Mouse (Mus musculus) NIH3T3 (cell line): Measurements from ENCODE around the gene Tas2r126.
"Not testable (repeated sequence)": the region's sequence is repeated elsewhere in the genome, so short reads cannot be mapped to it uniquely, and the experiment has no call there.

Experiments used
- DNase-seq: peaks from one replicate; pipeline ENCODE4 v3.0.0-alpha.2; 2012; ENCODE audit warnings: low read depth

Gene Tas2r126

DNA sequence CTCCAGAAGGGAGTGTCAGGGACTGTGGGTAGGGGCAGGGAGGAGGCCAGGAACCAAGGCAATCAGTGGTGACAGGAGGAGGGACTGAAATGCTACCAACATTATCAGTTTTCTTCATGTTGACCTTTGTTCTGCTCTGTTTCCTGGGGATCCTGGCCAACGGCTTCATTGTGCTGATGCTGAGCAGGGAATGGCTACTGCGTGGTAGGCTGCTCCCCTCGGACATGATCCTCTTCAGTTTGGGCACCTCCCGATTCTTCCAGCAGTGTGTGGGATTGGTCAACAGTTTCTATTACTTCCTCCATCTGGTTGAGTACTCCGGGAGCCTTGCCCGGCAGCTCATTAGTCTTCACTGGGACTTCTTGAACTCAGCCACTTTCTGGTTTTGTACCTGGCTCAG is at the start of gene Tas2r126:
Tas2r126 (plus strand) TSS at position 90 of the 400 bp plus-strand sequence.
- DNase-seq, result peak; percentile 35

DNA sequence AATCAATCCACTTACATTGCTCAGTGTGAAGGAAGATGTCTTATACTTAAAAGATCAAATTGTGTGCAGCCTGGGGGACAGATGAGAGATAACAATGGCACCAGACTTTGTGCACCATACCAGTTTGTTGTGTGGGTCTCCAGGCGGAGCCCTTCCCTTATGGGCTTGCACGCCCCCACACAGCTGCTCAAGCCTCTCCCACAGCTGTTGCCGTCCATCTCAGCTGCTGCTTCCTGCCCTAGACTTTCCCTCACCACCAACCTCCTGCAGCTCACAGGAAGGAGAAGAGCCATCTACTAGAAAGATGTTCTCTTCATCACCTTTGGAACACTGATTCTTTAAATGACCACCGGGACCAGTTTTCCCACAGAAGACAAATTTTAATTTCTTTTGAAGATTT is 48.7 kb upstream of the Tas2r126 start:
- no peak for DNase-seq

DNA sequence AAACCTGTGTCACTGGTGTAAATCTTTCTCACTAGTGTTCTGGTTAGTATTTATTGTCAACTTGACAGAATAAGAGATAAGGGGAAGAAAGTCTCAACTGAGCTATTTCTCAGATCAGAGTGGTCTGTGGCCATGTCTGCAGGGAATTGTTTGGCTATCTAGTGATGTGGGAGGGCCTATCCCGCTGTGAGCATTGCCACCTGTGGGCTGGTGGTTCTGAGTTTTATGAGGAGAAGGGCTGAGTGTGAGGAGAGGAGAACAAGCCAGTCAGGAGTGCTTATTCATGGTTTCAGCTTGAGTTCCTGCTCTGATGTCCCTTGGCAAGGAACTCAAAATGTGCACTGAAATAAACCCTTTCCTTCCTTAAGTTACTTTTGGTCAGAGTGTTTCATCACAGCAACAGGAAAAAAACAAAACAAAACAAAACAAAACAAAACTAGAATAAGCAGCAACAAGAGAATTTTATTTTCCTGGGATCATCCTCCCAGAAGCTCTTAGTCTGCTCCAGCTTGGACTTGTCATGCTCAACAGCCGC is 42.5 kb upstream of the Tas2r126 start:
- no peak for DNase-seq

DNA sequence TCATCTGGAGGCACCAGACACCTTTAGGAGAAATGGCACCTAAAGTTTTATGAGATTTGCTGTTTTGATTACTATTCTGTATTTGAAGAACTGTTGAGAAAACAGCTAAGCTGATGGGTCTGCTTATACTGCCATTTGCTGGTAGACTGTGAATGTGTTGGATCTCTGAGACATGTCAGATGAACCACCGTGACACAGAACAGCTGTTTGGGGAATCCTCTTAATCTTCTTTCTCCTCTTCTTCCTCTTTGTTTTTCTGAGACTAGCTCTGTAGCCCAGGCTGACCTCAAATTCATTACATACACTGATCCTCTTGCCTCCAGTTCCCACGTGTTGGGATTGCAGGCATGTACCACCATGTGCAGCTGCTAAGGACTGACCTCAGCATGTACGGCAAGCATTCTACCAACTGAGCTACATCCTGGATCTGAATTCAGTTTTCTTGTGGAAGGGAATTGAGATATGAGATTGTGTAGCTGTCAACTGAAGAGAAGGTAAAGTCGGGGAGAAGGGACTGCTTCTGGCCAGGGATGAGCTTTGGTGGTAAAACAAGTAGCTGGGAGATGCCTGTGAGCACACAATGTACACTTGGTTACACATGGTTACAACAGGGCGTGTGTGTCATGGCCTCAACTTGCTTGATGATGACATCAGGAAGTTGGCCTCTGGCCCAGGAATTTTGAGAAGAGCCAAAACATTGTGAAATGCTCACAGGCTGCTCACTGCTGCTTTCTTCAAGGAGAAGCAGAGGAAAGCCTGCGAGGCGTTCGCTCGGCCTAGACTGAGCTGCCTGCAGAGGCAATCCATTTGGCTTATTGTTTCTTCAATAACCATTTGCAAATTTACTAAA is 38.1 kb upstream of the Tas2r126 start:
- peak; percentile 99 for DNase-seq

DNA sequence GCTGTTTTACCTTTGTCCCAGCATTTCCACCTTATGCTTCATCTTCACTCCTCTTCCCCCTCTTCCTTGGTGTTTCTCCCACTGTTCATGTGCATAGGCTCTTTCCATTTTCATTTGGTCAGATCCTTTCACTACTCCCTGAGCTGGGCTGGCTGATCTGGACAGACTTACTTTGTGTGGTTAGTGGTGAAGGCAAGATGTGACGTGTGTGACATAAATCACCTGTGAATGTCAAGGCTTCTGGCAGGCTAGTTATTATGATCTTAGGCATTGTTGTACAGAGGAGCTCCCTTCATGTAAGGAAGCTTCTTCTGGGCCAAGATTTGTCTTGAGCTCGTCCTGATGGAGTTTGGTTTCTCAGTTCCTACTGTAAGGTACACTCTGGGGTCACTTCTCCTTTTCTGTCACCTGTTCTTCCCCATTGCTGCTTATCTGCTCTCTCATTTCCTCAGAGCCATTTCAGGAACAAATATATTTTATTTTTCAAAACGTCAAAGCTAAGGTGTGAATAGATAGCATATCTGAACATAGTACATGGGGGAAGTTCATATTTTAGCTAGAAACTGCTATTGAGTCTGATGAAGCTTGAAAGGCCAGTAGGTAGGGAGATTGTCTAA is 37.2 kb upstream of the Tas2r126 start:
- peak; percentile 34 for DNase-seq

DNA sequence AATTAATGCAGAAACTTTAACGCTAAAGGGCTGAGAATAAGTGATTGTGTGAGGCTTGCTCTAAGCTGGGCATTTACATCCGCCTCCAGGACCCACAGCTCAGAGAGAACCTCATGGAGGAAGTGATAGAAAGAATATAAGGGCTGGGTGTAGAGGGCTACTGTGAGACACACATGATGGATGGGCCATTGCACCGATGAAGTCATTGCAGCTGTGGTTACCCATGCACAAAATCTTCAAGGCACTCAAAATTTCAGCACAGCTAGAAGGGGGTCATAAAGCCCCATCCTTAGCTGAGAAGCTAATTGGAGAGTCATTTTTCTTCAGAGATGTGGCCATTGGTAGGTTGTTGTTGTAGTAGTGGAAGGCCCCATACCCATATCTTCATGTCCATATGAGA is 36.0 kb upstream of the Tas2r126 start:
- DNase-seq, result no peak

DNA sequence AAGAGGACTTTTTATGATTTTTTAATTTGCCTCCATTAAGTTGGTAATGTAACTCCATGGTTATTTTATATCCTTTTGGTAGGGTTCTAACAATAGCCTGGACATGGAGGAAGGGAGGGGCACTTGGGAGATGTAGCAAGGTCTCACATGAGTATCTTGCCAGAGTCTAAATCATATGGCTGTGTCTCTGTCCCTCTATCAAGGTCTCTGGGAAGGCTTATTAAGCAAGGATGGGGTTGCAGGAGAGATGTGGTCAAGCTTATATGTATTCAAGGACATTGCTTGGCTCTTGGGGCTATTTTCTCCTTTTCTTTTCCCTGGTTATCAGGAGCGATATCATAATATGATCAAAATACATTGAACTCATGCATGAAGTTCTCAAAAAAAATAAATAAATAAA is 35.3 kb upstream of the Tas2r126 start:
- DNase-seq, result no peak

DNA sequence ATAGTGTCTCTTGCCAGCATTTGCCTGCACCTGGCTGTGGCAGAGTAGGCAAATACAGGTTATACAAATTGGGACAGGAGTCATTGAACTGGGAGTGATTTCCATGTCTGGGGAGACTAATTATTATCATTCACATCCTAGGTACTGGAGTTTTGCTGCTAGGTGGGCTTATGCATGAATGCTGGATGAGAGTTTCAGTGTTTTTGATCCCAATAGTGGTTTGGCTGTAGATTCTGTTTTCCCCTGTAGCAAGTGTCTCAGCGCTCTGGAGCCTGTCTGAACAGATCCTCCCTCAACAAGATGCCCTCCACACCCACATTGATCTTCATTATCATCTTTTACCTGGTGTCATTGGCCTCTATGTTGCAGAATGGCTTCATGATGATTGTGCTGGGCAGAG is 34.4 kb upstream of the Tas2r126 start, which contains the start of gene Tas2r143:
Tas2r143 (plus strand) TSS at position 301 of the 400 bp plus-strand sequence.
- DNase-seq, result no peak

DNA sequence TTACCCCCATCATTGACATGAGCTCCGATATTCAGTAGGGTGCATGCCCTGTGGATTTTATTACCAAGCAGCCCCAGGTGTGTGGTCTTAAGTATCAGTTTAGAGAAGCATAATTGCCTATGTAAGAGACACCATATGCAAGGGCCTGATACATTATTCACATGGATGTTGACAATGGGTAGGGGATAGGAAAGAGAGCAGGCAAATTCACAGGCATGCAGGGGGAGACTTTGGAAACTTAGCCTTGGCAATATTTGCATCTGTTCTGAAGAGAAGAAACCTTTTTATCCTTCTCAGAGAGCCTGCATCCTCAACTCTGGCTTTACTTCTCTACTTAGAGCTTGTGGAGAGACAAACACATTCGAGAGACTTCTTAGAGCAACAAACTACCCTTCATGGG is 29.2 kb upstream of the Tas2r126 start, which contains the start of gene Tas2r135:
Tas2r135 (plus strand) TSS at position 301 of the 400 bp plus-strand sequence.
- DNase-seq, result no peak

DNA sequence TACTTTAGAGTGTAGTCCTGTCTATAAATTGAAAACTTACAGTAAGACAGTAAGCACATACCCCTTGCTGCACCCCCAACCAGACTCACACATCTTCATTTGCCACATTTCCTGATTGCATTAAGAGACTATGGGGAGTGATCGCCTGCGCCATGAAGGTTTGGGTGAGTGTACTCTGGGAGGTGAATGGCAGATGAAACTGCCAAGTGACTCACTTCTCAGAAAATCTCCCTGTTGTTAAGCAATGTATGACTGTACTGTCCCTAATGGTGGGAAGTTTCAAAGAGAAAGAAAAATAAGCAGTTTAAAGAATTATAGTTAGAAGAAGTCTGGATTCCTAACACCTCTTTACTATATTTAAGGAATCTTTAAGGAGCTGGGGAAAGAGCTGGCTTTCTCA is 14.9 kb upstream of the Tas2r126 start:
- DNase-seq, result peak; percentile 87

DNA sequence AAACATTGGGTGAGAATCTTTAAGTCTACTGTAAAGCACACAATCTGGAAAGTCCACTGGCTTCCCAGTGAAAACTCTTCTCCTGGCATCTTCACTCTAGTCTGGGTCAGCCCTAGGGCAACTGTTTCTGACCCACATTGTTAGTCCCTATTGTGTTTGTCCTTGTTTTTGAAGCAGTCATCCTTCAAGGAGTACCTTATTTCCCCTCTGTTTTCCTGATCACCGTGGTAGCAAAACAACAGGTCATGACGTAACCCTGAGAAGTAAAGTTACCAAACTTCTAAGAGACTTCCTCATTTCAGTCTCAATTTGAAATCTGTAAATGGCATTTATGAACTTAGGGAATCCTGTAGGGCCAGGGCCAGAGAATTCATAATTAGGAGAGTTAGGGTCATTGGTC is 12.9 kb upstream of the Tas2r126 start:
- peak; percentile 55 for DNase-seq

DNA sequence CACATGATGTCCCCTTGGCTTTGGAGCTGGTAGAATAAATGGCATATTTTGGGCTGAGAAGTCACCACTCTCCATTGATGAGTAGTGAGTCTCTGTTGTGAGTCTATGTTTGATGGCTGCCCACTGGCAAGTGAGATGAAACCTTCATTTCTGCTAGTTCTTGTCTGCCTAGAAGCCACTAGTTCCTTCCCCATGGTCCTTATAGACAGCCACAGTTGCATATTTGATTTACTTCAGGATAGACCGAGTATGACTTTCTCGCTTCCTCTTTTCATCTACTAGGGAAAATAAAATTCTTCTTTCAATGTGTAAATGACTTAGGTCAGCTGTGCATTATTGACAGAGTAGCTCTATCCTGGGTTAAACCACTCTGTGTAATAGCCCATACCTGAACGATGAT is 9.9 kb upstream of the Tas2r126 start:
- DNase-seq, result no peak

DNA sequence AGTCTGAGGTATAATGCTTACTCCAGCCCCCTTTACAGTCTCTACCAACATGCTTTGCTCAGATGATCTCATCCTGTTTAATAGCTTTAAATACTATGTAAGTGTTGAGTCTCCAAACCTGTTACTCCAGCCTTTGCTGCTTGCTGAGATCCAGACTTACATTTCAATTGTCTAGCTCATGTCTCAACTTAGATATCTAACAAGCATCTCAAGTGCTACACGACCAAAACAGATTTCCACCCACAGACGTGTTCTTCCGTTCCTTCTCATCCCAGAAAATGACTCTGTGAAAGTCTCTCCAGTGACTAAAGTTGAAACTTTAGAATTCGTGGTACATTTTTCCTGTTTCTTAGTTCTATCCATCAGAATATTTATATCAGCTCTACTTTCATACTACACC is 8.0 kb upstream of the Tas2r126 start:
- no peak for DNase-seq

DNA sequence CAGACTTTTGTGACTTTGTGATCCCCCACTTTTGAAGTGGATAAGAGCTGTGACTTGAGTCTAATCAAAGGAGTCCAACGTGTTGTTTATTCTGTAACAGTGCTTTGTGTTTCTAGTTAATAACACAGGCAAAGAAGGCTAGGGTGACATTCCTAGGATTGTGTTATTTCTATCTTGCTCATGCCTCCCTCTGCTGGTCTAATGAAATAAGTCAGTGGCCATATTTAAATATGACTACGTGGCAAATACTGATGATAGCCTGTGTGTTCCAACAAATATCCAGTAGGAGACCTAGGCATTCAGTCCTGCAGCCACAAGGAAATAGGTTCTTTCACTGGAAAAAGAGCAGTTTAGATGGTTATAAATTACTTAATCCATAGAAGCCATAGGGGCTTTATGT is 781 bp upstream of the Tas2r126 start:
- peak; percentile 68 for DNase-seq

DNA sequence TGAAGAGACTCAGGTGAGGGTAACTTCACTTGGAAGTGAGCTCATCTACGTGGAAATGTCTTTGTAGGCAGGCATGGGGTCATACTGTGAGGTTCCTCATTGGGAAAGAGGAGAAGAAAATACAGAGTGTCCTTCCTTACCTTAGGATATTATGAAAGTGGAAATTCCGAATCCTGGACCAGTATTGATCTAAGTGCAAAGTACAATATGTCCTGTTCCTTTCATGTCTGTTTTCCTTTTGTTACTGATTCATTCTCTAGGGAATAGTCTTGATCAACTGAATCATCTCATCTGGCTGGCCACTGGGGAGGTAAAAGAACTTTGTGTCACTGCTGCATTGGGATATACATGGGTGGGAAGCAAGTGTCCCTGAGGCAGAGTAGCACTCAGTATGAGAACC is 1.2 kb downstream of the Tas2r126 start:
- DNase-seq, result no peak

DNA sequence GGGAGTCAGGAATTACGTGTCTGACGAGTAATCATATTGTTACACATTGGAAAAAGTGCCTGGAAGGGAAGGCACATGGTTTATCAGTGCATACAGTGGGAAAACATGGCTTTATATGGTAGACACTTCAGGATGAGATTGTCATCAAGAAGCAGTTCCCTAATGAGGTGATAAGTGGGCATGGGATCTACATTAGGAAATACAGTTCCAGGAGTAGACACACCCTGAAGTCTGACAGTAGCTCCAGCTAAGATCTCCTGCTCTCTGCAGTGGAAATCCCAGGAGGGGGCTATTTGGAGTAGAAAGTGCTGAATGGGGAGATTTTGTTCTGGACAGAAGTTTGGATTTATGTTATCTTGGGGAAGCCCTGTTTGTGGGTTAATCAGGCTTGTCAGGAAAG is 7.1 kb downstream of the Tas2r126 start:
- DNase-seq, result no peak

DNA sequence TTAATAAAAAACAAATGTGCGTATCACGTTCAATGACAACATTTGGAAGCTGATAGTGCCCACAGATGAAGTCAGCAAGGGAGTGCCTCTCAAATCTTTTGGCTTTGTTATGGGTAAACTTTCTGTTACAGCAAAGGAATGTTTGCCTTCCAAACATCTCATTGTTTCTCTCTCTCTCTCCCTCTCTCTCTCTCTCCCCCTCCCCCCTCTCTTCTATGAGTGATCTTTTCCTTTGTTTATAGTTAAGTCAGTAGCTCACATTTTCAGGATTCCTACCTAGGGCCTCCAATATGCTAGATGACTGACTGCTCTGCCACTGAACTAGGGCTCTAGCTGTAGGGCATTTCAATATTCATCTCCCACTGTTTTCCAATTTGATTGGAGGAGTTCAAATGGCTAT is 10.2 kb downstream of the Tas2r126 start:
- peak; percentile 36 for DNase-seq

DNA sequence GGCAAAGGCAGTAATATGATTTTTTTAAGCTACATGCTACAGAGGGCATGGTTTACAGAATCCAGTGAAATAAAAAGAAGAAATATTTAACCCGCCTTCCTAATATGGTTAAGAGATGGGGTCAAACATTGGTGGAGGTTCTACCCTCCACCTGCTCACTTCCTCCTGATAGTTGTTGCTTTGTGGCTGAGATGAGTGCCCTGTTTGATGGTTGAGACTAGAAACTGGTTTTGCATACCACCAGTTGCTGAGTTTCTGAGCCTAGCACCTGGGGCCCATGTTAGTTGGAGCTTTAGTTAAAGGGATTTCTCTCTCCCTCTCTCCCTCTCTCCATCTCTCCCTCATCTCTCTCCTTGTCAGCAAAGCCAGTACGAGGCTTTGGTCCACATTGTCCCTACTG is 13.0 kb downstream of the Tas2r126 start:
- no peak for DNase-seq

DNA sequence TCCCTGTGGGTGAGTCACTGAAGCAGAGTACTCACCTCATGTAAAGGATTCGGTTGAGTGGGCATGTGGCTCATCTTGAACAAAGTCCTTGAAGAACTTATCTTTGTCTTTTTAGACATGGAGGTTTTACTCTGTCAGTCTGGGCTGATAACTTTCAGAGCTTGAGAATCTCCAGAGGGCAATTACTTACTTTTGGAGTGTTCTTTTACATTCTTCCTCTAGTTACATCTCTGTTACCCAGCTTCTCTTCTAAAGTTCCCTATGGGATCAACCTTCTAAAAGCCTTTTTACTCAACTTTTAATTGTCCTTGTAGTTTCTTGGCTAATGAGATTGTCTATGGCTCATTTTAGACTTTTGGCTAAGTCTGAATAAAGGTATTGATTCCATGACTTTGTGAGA is 30.8 kb downstream of the Tas2r126 start, which contains the start of gene Olfr458:
Olfr458 (minus strand) TSS at position 101 of the 400 bp plus-strand sequence.
- no peak for DNase-seq

DNA sequence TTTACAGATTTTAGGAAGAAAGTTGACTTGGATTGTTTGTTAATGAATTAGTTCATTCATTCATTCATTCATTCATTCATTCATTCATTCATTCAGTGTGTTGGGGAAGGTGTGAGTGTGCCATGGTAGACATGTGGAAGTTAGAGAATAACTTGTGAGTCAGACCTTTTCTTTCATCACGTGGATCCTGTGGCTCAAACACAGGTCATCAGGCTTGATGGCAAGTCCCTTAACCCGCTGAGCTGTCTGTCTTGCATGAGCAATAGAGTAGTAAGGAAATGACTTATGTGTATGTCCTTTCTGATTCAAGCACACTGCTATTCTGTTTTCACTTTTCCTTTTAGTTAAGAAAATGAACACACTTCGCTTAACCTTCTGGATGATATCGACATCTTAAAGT is 36.2 kb downstream of the Tas2r126 start:
- peak; percentile 38 for DNase-seq

DNA sequence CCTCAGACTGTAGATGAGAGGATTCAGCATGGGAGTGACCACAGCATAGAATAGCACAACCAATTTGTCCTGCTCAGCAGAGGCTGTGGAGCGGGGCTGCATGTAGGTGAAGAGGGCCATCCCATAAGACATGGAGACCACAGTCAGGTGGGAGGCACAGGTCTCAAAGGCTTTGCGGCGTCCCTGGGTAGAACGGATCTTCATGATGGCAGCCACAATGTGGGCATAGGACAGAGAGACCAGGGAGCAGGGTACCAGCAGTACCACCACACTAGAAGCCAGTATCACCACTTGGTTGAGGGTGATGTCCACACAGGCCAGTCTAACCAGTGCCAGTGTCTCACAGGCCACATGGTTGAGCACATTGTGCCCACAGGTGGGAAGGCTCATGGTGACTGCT is 37.0 kb downstream of the Tas2r126 start:
- DNase-seq, result not testable (repeated sequence)

DNA sequence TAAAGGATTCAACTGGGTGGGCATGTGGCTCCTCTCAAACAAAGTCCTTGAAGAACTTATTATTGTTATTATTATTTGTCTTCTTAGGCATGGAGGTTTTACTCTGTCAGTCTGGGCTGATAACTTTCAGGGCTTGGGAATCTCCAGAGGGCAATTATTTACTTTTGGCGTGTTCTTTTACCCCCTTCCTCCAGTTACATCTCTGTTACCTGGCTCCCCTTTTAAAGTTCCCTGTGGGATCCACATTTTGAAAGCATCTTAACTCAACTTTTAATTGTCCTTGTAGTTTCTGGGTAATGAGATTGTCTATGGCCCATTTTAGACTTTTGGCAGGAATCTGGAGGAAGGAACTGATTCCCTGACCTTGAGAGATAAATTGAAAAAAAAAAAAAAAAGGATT is 41.9 kb downstream of the Tas2r126 start, which contains the start of gene Olfr457:
Olfr457 (minus strand) TSS at position 101 of the 400 bp plus-strand sequence.
- DNase-seq, result no peak

DNA sequence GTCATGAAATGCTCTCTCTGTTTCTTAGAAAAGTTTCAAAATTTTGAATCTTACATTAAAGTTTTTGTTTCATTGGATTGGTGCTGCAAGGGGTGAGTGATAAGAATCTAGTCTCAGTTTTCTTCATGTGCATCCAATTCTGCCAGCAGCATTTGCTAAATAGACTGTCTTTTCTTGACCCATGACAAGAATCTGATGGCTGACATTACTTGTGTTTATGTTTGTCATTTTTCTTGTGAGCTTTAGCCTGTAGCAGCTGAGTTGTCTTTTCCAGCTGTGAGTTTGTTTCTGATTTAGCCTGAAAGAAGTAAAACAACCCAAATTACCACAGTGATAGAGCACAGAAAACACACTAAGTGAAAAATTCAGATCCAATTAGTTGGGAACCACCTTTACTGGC is 50.3 kb downstream of the Tas2r126 start:
- DNase-seq, result peak; percentile 32
